Mouse (Mus musculus): ENCODE measurements around the gene Adm2.

The Adm2 gene

DNA sequence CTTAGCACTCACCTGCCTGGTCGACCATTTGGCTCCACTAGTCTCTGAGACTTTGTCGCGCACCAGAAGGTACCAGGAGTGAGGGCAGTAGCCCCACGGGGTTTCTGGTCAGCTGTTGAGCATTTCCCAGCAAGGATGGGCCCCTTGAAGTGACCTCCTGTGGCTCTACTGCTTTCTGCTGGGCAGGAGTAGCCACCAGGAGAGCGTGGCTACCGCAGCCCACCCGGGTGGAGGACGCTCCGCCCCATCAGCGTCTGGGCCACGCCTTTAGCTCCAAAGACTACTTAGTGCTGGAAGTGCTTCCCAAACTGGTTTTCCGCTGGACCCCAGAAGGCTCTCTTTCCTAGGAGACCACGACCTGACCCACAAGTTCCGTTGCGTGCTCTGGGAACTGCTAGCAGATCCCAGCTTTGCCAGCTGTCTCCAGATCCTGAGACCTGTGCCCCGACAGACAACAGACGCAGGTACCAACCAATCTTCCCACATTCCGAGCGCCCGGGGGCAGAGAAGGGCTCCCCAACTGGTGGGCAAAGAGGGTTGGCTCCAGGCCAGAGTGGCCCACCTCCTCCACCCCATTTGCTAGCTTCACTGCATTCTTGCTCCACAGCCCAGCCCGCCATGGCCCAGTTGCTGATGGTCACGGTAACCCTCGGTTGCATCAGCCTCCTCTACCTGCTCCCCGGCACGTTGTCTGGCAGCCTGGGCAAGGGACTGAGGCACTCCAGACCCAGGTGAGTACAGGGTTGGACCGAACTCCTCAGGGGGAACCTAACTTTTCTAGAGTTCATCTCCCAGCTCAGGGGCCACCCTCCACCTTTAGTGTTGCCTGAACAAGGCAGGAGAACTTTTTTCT, at the start of gene Adm2:
Adm2 (plus strand) TSS at position 51 of the 853 bp plus-strand sequence.
- DNase-seq (ENCODE audit: low read depth), result no peak

GRCm38 (mm10) chr15:89275497-89275896, 47.0 kb upstream of the Adm2 start:
- no peak for DNase-seq (ENCODE audit: low read depth)

DNA sequence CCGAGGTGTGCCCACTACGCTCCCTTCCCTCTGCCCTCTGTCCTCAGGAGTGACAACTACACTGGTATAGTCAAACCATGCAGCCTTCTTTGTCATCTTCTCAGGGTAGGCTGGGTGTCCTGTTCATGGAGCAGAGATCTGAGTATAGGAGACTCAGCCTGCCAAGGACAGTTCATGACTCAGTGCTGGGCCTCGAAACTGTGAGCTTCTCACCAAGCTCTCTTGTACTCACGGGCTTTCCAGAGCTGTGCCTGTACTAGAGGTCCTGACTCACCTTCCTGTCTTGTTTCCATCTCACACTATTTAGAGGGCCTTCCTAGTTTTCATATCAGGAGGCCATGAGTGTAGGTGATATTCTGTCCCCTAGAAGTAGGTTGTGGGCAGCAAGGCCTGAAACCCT, 45.2 kb upstream of the Adm2 start:
- no peak for DNase-seq (ENCODE audit: low read depth)

DNA sequence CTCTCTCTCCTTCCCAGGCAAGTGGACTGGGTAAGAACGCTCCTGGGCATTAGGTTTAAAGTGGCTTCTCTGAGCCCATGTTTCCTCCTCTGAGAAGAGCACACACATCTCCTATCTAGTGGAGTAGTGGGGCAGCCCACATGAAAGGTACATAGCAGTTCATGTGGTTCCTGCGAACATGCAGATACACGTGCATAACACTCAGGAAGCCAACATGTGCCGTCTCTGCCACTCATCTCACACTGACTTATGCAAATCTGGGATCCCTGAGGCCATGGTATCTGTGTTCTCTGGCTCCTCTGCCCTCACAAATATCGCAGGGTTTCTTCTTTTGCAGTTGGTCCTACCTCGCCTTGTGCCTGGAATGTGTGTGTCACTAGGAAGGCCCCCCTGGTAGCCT, 40.0 kb upstream of the Adm2 start:
- no peak for DNase-seq (ENCODE audit: low read depth)

DNA sequence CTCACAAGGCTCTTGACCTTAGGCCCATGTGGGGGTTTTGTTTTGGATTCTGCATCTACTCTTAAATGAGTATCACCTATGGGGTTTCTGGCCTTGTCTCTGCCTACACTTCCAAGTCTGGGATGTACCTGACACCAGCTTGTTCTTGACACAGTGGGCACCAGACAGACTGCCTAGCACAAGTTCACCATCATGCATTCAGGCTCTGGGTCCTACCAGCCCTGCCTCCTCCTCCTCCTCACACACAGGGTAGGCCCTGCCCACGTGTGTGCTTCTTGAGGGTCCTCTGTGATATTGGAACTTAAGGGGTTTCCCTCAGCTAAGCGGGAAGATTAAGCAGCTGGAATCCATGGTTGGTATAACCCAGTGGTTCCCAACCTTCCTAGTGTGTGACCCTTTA, 38.4 kb upstream of the Adm2 start:
- DNase-seq (ENCODE audit: low read depth), result no peak

DNA sequence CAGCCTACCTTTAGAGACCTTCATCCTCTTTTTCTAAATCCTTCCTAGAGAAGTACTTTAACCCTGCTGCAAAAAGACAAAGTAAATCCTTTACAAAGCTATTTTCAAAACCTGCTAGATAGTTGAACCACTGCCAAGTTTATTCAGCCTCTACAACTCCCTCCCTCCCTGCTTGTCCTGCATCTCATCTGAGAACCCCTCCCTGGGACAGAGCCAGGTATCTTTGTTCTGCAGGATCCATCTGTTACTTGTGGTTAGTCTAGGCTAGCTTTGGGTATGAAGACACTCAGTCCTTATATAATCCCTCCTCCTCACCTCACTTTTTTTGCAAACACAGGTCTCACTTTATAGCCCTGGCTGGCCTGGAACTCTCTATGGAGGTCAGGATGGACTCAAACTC, 37.5 kb upstream of the Adm2 start:
- no peak for DNase-seq (ENCODE audit: low read depth)

DNA sequence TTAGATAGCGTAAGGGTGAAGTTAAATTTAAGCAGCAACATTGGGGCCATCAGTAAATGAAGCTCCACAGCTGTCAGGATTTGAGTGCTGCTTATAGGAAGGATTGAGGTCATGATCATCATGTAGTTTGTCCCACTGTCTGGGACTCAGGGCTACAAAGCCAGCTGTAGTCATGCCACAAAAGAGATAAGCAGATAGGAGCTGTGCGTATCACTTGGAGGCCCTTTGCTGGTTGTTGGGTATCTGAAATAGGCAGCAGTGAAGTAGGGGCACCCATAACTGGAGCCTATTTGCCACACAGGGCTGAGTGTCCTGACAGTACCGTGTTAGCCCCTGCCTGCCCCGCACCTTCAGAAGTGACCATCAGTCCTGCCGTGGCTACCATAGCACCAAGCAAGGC, 37.0 kb upstream of the Adm2 start:
- DNase-seq (ENCODE audit: low read depth), result no peak

DNA sequence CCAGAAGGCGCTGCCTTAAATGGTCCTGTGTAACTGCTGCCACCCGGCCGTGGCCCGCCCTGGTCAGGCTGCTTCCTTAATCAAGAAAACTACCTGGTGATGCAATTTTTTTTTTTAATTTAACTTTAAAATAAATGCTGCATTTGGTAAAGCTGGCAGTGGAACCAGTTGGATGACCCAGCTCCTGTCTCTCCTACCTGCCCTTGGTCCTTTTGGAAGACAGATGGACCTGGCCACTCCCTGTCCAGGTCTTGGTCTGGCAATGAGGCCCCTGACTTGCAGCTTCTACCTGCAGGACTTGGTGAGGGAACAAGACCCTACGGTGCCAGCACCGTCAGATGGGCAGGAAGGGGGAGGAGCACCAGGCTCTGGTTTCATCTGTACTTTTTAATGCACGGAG, 36.4 kb upstream of the Adm2 start:
- DNase-seq (ENCODE audit: low read depth), result no peak

DNA sequence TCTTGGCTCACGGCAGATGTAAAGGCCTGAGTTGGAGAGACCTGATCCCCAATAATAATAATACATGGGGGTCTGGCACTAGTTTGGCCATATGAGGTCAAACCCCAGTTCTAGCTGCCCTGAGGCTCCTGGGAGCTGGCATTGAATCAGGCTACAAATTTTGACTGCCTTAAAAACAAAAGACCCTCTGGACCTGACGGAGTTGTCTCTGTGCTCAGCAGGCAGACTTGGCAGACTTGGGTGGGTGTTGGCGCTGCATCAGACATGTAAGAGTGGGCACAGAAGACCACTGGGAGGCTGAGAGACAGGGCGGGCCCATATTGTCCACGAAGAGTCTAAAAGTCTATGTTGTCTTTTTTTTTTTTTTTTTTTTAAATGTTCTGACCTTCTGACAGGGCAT, 35.9 kb upstream of the Adm2 start:
- DNase-seq (ENCODE audit: low read depth), result no peak

- DNase-seq (ENCODE audit: low read depth), result no peak
Measured at GRCm38 (mm10) chr15:89288227-89288767, 34.2 kb upstream of the Adm2 start.

DNA sequence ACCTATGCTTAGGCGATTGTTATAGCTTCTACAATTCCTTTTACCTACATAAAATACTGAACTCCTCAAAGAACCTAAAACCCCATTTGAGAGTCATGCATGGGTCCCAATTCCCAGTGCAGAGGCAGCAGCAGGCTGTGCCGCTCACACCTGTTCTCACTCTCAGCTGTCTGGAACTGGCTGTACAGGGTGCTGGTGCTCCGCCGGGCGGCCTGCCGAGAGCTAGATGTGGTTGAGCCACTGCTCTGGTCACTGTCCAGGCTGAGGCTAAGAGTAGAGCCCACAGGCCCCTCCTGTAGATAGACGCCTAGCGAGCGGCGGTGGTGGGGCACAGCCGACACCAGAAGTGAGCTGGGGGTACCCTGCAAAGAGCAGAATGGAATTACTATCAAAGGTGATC, 33.1 kb upstream of the Adm2 start:
- no peak for DNase-seq (ENCODE audit: low read depth)

DNA sequence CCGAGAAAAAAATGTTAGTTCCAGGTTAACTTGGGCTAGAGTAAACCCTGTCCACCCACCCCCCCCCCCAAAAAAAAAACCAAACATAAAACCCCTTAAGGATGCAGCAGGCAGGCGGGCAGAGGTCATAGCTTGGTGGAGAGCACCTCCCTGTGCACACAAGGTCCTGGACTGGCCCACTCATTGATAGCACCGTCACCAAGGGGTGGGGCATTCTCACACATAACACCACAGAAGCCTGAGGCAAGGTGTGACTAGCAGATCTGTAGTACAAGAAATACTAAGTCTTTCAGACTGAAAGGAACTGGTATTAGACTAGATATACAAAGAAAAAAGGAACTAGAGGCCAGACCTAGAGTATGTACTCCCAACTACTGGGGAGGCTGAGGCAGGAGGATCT, 31.0 kb upstream of the Adm2 start:
- no peak for DNase-seq (ENCODE audit: low read depth)

GRCm38 (mm10) chr15:89292795-89293194, 29.7 kb upstream of the Adm2 start:
- no peak for DNase-seq (ENCODE audit: low read depth)

DNA sequence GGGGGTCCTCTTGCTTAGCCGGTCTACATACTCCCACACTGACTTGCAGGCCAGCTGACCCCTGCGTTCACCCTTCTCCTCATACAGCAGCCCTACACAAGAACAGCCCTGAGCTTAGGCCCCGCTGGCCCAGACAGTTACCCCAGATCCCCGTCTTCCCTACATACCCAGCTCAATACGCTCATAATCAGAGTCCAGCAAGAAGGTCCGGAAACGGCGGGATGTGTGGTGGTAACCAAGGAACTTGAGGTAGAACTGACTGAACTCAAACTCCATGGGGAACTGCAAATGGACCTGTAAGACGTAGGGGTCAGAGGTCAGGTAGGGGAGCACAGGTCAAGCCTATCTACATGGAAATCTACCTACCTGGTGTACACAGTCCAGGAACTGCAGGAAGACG, 28.7 kb upstream of the Adm2 start:
- no peak for DNase-seq (ENCODE audit: low read depth)

- no peak for DNase-seq (ENCODE audit: low read depth)
Measured at GRCm38 (mm10) chr15:89295580-89296165, 26.8 kb upstream of the Adm2 start.

DNA sequence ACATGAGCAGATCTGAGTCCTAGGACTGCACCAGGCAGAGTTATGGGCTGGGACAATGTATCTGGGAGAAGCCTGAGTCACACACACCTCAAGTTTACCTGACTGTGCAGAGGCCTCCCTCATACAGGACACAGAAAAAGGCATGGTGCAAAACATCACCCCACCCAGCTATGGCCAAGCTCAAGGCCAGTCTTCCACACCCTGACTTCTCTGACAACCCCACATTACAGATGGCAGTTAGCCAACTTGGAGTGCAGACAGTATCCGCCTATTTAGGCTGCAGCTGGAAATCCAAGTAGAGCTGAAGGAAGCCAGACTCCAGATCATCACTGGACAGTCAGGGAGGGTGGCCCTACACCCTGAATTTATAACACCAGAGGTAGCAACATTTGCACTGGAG, 26.1 kb upstream of the Adm2 start:
- DNase-seq (ENCODE audit: low read depth), result peak; percentile 71

GRCm38 (mm10) chr15:89297695-89298094, 24.8 kb upstream of the Adm2 start:
- DNase-seq (ENCODE audit: low read depth), result no peak

DNA sequence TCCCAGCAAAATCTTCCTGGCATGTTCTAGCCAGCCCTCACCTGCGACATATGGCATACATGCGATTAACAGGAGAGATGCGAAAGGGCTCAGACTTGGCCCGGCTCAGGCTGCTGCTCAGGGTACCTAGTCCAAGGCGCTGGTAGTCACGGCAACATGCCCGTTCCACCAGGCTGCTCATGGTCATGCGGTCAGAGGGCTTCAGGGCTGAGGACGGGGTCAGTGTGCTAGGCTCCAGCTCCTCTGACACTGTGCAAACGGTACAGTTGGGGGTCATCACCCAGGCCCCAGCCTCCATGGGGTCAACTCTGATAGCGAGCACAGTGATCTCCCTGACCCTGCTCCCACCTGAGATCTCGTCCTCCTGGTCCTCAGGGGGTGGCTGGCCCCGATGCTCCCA, 22.3 kb upstream of the Adm2 start:
- DNase-seq (ENCODE audit: low read depth), result no peak

DNA sequence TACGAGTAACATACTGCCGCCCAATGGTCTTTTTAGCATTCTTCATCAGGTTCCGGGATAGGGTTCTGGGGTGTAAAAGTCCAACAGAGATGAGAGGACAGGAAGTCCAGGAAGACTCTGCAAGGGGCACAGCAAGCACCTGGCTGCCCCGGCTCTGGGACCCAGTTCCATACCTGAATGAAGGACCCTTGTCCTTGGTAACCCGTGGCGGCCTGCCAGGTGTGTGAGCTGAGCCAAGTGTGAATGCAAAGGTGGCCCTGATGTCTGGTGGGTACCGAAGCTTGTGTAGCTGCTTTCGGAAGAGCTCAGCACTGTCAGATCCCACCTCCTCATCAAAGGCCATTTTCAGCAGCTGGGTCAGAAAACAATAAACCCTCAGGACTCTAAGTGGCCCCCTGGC, 21.9 kb upstream of the Adm2 start:
- DNase-seq (ENCODE audit: low read depth), result no peak

DNA sequence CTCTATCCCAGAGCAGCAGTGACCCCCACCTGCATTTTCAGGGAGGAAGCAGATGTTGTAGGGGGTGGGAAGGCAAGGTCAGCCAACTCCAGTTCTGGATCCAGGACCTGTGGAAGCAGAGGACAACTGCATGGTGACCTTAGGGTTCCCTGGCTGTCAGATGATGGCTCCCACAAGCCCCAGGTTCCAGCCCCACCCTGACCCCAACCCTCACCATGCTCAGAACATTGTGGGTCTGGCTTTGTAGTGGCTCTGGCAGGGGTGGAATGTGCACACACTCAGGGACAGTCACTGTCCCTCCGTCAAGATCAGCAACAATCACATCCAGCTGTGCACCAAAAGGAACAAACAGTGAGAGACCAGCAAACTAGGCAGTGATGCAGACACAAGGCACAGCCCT, 16.6 kb upstream of the Adm2 start:
- DNase-seq (ENCODE audit: low read depth), result no peak

- DNase-seq (ENCODE audit: low read depth), result no peak
Measured at GRCm38 (mm10) chr15:89307461-89307860, 15.1 kb upstream of the Adm2 start.

DNA sequence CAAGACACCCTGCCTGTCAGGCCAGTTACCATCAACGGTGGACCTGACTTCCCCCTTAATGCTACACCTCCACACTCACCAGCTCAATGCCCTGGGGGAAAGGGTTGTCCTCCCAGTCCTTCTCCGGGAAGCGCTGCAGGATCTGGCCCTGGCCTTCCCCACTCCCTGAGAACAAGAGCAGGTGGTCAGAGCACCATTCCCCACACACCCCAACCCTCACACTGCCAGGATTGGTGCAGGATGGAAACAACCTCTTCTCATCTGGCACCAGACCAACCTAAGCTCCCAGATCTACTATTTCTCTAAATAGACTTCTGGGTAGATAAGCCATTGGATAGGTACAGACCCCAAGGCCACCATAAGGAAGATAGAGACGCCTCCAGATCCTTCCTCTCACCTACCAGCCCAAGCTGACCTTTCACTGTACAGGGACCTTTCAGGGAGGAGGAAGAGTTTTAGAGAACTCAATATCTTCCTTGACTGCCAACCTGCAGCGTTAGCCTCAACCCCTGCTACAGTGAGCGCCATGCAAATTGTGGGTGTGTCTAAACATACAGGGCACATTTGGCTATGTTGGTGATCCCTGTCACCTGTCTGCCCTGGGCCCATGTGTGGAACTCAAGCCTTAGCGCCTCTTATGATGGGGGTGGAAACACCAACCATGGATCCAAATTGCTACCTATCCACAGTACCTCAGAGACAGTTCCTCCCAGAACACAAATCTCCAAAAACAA, 13.9 kb upstream of the Adm2 start:
- DNase-seq (ENCODE audit: low read depth), result no peak

- DNase-seq (ENCODE audit: low read depth), result peak; percentile 56
Measured at GRCm38 (mm10) chr15:89309962-89310498, 12.5 kb upstream of the Adm2 start.
